Mouse (Mus musculus): ENCODE data around the gene 3100002H09Rik. TPM values are rescaled to one million over a fixed set of nuclear protein-coding genes. Genes with fewer than 3 reads are reported as not detected.

The 3100002H09Rik gene
- polyA plus RNA-seq, 1 experiment from 2014 or later = not detected

GRCm38 (mm10) chr4:124607166-124607565 is 3.4 kb downstream of the 3100002H09Rik start:
- peaks cover 4% of the 10 kb centered on the region; the same call in 1 of the 2 replicates for H3K4me1 ChIP-seq
- no peak overlapping the region for H3K27ac ChIP-seq
- H3K36me3 ChIP-seq = no peaks in the 10 kb centered on the region
- H3K9me3 ChIP-seq (replicated peaks) = no peaks in the 10 kb centered on the region
- peaks cover 59% of the 10 kb centered on the region for H3K27me3 ChIP-seq (ENCODE audit: low read depth, poor library complexity, severe bottlenecking)
- WGBS = 60% methylated on average over 8 of the region's 8 CpGs
- no peak for DNase-seq (ENCODE audit: low spot score)
- no peak overlapping the region for H3K4me3 ChIP-seq

DNA sequence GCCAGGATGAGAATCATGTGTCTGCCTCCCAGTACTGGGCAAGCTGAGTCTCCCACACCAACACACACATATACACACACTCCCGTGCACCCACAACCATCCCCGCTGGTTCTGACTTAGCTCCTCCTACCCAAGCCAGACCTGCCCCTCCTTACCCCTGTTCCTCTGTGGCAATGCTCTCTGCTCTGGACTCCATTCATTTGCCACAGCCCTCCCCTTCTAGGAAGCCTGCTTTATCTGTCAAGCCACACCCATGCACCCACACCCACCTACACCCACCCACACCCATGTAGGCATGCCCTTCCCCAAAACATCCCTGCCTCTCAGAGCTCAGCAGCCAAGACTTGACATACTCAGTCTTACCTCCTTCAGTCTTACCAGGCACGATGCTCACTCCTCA is 4.4 kb downstream of the 3100002H09Rik start:
- DNase-seq (ENCODE audit: low spot score) = no peak
- 73% methylated on average over 3 of the region's 3 CpGs for WGBS
- H3K27me3 ChIP-seq (ENCODE audit: low read depth, poor library complexity, severe bottlenecking) = peaks cover 57% of the 10 kb centered on the region
- peaks cover 4% of the 10 kb centered on the region; the same call in 1 of the 2 replicates for H3K4me1 ChIP-seq
- no peak overlapping the region for H3K4me3 ChIP-seq
- no peaks in the 10 kb centered on the region for H3K36me3 ChIP-seq
- no peak overlapping the region for H3K27ac ChIP-seq
- H3K9me3 ChIP-seq (replicated peaks) = no peaks in the 10 kb centered on the region

DNA sequence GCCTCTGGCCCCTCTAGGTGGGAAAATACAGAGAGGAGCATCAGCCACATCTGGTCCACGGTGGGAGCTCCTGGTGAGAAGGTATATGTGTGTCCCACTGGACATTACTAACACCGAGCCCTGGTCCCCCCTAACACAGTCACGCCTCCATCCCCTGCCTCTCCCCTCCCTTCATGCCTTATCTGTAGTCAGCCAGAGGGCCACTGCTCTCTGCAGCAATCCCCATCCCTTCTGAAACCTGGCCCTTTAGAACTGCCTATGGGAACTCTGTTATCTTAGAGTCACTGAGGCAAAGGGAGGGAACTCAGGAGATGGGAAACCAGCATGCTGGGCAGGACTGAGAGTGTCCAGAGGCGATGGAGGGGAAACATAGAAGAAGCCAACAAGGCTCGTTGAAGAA is 5.3 kb downstream of the 3100002H09Rik start:
- peaks cover 61% of the 10 kb centered on the region for H3K27me3 ChIP-seq (ENCODE audit: low read depth, poor library complexity, severe bottlenecking)
- no peaks in the 10 kb centered on the region for H3K9me3 ChIP-seq (replicated peaks)
- H3K4me1 ChIP-seq = peaks cover 4% of the 10 kb centered on the region; the same call in 1 of the 2 replicates
- H3K4me3 ChIP-seq = no peak overlapping the region
- WGBS = 64% methylated on average over 5 of the region's 5 CpGs
- no peak for DNase-seq (ENCODE audit: low spot score)
- H3K27ac ChIP-seq = no peak overlapping the region
- no peaks in the 10 kb centered on the region for H3K36me3 ChIP-seq

- peaks cover 61% of the 10 kb centered on the region for H3K27me3 ChIP-seq (ENCODE audit: low read depth, poor library complexity, severe bottlenecking)
- no peak for DNase-seq (ENCODE audit: low spot score)
- H3K36me3 ChIP-seq = no peaks in the 10 kb centered on the region
- H3K4me1 ChIP-seq = peaks cover 4% of the 10 kb centered on the region; the same call in 1 of the 2 replicates
- H3K27ac ChIP-seq = no peak overlapping the region
- no peak overlapping the region for H3K4me3 ChIP-seq
- H3K9me3 ChIP-seq (replicated peaks) = no peaks in the 10 kb centered on the region
- 21% methylated on average over 9 of the region's 9 CpGs for WGBS
Observed at GRCm38 (mm10) chr4:124603712-124604111, 6.9 kb downstream of the 3100002H09Rik start.

DNA sequence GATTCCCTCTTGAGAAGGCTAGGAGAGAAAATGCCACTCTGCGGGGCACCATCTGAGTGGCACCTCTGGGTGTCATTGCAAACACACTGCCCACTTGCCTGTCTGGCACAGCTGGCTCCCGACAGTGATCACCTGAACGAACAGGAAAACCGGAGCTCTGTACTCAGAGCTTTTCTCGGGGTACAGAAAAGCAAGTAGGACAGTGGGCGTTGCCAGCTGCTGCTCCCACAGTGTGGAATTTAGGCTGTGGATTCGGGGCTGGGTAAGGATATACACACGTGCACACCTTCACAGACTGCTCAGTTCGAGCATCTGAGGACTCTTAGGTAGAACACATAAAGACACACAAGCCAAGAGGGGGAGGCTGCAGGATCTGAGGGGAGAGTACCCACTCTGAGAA is 14.7 kb downstream of the 3100002H09Rik start:
- 83% methylated on average over 9 of the region's 9 CpGs for WGBS
- H3K4me3 ChIP-seq = no peak overlapping the region
- no peak for DNase-seq (ENCODE audit: low spot score)
- H3K36me3 ChIP-seq = no peaks in the 10 kb centered on the region
- no peaks in the 10 kb centered on the region for H3K4me1 ChIP-seq
- H3K9me3 ChIP-seq (replicated peaks) = no peaks in the 10 kb centered on the region
- no peak overlapping the region for H3K27ac ChIP-seq
- H3K27me3 ChIP-seq (ENCODE audit: low read depth, poor library complexity, severe bottlenecking) = peaks cover 51% of the 10 kb centered on the region

DNA sequence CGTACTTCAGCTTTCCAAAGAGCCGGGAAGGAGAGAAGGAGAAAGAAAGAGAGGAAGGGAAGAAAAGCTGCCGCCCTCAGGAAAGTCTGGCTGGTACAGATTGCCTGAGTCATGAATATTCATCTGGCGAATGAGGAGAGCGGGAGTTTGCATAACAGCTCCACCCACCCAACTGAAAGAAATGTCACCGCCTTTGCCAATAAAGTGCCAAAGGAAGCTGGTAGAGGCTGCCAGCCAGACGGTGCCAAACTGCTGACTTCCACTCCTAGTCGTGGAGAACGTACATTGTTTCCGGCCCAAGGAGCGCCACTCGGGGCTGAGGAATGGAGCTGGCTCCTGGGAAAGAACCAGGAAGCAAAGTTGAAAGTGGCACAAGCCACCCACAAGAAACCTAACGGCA is 15.7 kb downstream of the 3100002H09Rik start:
- Histone ChIP-seq H3K36me3 (no peaks in the 10 kb centered on the region), H3K27ac (no peak overlapping the region), H3K9me3 (replicated peaks) (no peaks in the 10 kb centered on the region), H3K4me1 (no peaks in the 10 kb centered on the region), H3K27me3 (ENCODE audit: low read depth, poor library complexity, severe bottlenecking) (peaks cover 49% of the 10 kb centered on the region), H3K4me3 (no peak overlapping the region)
- WGBS = 42% methylated on average over 13 of the region's 13 CpGs
- DNase-seq (ENCODE audit: low spot score) = no peak

DNA sequence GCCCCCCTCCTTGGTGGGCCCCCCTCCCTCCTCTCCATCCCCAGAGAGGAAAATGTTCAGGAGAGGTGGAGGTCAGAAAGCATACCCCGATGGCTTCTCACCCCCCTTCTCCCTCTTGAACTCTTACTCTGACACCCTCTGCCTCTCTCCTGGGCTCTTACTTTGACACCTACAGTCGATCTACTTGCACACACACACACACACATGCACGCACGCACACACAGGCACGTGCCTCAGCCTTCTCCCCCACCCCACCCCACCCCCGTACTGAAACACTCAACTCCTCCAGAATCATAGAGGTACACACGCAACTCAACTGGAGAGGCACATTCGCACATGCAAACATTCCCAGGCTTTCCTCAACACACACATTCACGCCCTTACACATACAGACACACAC is 16.9 kb downstream of the 3100002H09Rik start:
- H3K4me1 ChIP-seq = no peaks in the 10 kb centered on the region
- no peak for DNase-seq (ENCODE audit: low spot score)
- H3K27me3 ChIP-seq (ENCODE audit: low read depth, poor library complexity, severe bottlenecking) = peaks cover 56% of the 10 kb centered on the region
- no peak overlapping the region for H3K27ac ChIP-seq
- H3K9me3 ChIP-seq (replicated peaks) = no peaks in the 10 kb centered on the region
- 68% methylated on average over 9 of the region's 9 CpGs for WGBS
- no peaks in the 10 kb centered on the region for H3K36me3 ChIP-seq
- H3K4me3 ChIP-seq = no peak overlapping the region

DNA sequence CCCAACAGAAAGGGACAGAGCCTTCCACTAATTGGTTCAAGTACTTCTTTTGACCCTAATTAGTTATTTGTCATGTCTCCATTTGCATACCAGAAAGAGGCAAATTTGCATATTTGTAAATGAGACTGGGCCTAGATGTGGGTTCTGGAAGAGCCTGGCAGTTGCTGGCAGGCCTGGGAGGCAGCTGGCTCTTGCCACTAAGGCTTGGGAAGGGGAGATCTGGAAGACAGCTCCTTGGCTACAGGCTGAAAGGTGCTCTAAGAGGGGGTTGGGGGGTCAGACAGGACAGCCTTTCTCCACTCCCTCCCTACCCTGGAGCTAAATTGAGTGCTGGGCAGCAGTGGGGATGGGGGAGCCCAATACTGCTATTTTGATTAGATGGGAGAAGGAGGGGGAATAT is 17.4 kb downstream of the 3100002H09Rik start:
- Histone ChIP-seq H3K27ac (no peak overlapping the region), H3K4me1 (no peaks in the 10 kb centered on the region), H3K27me3 (ENCODE audit: low read depth, poor library complexity, severe bottlenecking) (peaks cover 61% of the 10 kb centered on the region), H3K9me3 (replicated peaks) (no peaks in the 10 kb centered on the region), H3K36me3 (no peaks in the 10 kb centered on the region), H3K4me3 (no peak overlapping the region)
- no peak for DNase-seq (ENCODE audit: low spot score)

DNA sequence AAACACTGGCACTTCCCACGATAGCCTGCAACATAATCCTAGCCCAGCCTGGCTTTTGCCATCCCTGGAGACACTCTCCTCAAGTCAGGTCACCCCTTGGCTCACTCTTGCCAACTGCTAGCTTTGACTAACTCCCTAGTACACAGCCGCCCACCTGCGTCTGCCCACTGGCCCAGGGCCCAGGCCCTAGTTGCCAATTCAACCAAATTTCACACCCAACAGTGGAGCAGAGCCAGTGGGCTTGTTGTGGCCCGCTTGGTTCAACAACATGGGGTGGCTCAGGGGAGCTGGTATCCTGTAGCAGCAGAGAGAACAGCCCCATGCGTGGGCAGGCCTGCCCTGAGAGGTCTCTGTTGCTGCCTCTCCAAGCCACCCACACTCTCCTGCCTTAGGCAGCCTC is 18.4 kb downstream of the 3100002H09Rik start:
- H3K9me3 ChIP-seq (replicated peaks) = no peaks in the 10 kb centered on the region
- H3K36me3 ChIP-seq = no peaks in the 10 kb centered on the region
- WGBS = 87% methylated on average over 5 of the region's 5 CpGs
- peaks cover 1% of the 10 kb centered on the region; the same call in 1 of the 2 replicates for H3K4me1 ChIP-seq
- DNase-seq (ENCODE audit: low spot score) = no peak
- H3K4me3 ChIP-seq = no peak overlapping the region
- H3K27ac ChIP-seq = no peak overlapping the region
- peaks cover 64% of the 10 kb centered on the region for H3K27me3 ChIP-seq (ENCODE audit: low read depth, poor library complexity, severe bottlenecking)

DNA sequence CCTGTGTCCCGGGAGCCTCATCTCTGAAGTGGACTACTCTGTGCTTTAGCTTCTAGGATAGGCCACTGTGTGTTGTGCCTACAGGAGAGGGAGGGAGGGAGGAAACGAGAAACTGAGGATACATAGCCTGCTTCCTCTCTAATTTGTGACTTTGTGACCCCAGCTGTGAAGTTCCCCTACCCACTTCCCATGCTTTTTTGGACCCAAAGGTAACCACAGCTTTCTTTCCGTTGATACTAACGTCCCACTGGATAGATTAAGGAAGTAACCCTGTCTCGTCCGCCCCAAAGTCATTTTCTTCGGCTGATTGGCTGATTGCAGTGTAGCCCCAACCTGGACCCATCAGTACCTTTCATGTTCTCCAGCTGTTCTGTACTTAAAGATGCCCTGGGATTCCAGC is 29.9 kb downstream of the 3100002H09Rik start:
- DNase-seq (ENCODE audit: low spot score) = no peak
- Histone ChIP-seq H3K36me3 (no peaks in the 10 kb centered on the region), H3K27me3 (ENCODE audit: low read depth, poor library complexity, severe bottlenecking) (peaks cover 85% of the 10 kb centered on the region), H3K9me3 (replicated peaks) (no peaks in the 10 kb centered on the region), H3K4me3 (no peak overlapping the region), H3K27ac (no peak overlapping the region), H3K4me1 (peaks cover 15% of the 10 kb centered on the region)
- WGBS = 78% methylated on average over 7 of the region's 7 CpGs

DNA sequence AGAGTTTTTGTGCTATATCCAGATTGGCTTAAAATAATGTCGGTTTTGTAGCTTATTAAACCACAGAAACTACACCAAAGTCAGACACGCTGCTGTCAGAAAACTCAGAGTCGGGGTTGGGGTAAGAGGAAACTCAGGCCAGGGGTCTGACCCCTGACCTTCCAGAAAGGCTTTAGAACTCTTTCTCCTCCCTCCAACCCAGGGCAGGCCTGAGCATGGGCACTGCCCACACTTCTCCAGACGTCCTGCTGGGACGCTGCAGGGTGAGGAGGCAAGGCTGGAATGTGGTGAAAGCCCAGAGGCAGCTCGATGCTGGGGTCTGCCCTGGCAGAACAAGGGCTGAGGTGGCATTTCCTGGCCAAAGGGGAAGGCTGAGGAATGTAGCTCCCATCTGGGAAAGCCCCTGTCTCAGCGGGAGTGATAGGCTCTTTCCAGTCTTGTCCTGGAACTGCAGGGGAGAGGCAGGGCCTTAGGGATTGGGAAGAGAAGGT is 34.6 kb downstream of the 3100002H09Rik start:
- 2% methylated on average over 7 of the region's 7 CpGs for WGBS
- H3K9me3 ChIP-seq (replicated peaks) = no peaks in the 10 kb centered on the region
- H3K27ac ChIP-seq = no peak overlapping the region
- peaks cover 17% of the 10 kb centered on the region for H3K4me1 ChIP-seq
- DNase-seq (ENCODE audit: low spot score) = no peak
- H3K27me3 ChIP-seq (ENCODE audit: low read depth, poor library complexity, severe bottlenecking) = peaks cover 89% of the 10 kb centered on the region
- H3K4me3 ChIP-seq = peak overlapping the region; percentile 57
- no peaks in the 10 kb centered on the region for H3K36me3 ChIP-seq

DNA sequence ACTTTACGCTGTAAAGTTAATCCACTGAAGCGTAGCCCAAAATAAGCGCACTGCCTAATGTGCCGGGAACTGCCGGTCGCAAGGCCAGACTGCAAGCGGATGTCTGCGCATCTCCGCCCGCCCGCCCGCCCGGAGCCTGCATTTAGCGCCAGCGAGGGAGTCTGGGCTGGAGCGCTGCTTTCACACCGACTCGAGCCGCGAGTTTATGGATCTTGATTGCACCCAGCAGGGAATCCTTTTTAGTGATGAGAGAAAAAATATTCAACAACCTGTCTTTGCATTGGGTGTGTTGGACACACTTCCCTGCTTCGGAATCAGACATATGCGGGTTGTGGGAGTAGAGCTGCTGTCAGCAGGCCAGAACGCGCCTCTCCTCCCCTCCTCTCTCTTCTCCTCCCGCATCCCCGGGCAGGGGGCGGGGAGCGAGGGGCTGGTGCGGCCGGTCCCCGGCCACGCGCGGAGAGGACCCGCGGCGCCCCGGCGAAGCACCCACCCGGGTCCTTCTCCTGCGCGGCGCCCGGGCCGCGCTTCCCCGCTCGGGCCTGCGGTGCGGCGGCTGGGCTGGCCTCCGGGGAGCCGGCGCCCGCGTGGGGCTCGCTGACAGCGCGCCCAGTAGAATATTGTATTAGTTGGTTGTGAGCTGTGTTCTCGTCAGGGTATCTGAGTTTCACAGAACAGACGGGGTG is 35.2 kb downstream of the 3100002H09Rik start:
- no peaks in the 10 kb centered on the region for H3K9me3 ChIP-seq (replicated peaks)
- H3K4me3 ChIP-seq = peak overlapping the region; percentile 57
- peaks cover 89% of the 10 kb centered on the region for H3K27me3 ChIP-seq (ENCODE audit: low read depth, poor library complexity, severe bottlenecking)
- DNase-seq (ENCODE audit: low spot score) = peak; percentile 61
- H3K36me3 ChIP-seq = no peaks in the 10 kb centered on the region
- under 1% methylated on average over 61 of the region's 61 CpGs for WGBS
- peaks cover 17% of the 10 kb centered on the region for H3K4me1 ChIP-seq
- no peak overlapping the region; the same call in 1 of the 2 replicates for H3K27ac ChIP-seq

DNA sequence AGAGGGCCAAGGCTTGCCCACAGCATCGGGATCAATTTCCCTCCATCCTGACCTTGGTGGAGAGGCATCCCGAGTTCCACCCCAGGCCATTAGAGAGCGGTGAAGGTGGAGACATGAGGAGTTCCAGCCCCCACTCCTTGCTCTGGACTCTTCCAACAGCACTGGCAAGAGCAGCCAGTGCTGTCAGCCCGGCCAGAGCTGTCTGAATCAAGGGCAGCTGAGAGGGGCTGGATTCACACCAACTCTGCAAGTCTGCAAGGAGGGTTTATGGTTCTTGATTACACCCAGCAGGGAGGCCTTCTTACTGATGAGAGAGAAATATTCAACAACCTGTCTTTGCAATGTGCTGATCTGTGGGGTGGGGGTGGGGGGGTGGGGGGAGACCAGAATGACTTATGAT is 37.0 kb downstream of the 3100002H09Rik start:
- H3K9me3 ChIP-seq (replicated peaks) = no peaks in the 10 kb centered on the region
- H3K27me3 ChIP-seq (ENCODE audit: low read depth, poor library complexity, severe bottlenecking) = peaks cover 98% of the 10 kb centered on the region
- H3K4me3 ChIP-seq = no peak overlapping the region
- DNase-seq (ENCODE audit: low spot score) = no peak
- WGBS = 31% methylated on average over 4 of the region's 4 CpGs
- H3K27ac ChIP-seq = no peak overlapping the region
- peaks cover 17% of the 10 kb centered on the region for H3K4me1 ChIP-seq
- no peaks in the 10 kb centered on the region for H3K36me3 ChIP-seq

DNA sequence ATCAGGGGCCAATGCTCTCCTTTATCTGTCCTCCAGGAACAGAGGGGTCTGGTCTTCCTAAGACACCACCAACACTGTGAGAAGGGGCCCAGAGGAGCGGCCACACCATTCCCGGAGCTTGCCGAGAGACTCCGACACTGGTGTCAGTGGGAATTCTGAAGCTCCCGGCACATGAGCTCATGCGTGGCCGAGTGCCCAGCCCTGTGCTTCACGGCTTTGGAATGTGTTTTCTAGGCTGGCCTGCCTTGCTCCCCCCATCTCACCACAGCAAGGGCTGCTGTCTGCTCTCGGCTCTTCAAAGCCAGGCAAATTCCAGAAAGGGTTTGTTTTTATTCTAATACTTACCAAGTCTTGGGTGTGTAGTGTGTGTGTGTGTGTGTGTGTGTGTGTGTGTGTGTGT is 39.6 kb downstream of the 3100002H09Rik start:
- no peaks in the 10 kb centered on the region for H3K9me3 ChIP-seq (replicated peaks)
- peaks cover 14% of the 10 kb centered on the region for H3K4me1 ChIP-seq
- H3K36me3 ChIP-seq = no peaks in the 10 kb centered on the region
- peaks cover 97% of the 10 kb centered on the region for H3K27me3 ChIP-seq (ENCODE audit: low read depth, poor library complexity, severe bottlenecking)
- no peak for DNase-seq (ENCODE audit: low spot score)
- no peak overlapping the region for H3K4me3 ChIP-seq
- 85% methylated on average over 9 of the region's 9 CpGs for WGBS
- no peak overlapping the region for H3K27ac ChIP-seq
